Mouse (Mus musculus): ENCODE data around the gene Gm27027.

Gene Gm27027

GRCm38 (mm10) chr2:93944099-93944498, 52.1 kb downstream of the Gm27027 start:
- no peak for ATAC-seq (ENCODE audit: insufficient number of reproducible peaks, low FRiP score, low TSS enrichment)

GRCm38 (mm10) chr2:93941670-93942069, 54.5 kb downstream of the Gm27027 start:
- ATAC-seq (ENCODE audit: insufficient number of reproducible peaks, low FRiP score, low TSS enrichment): no peak

GRCm38 (mm10) chr2:93938534-93938933, 57.6 kb downstream of the Gm27027 start:
- no peak for ATAC-seq (ENCODE audit: insufficient number of reproducible peaks, low FRiP score, low TSS enrichment)

GRCm38 (mm10) chr2:93928866-93929265, 67.3 kb downstream of the Gm27027 start:
- ATAC-seq (ENCODE audit: insufficient number of reproducible peaks, low FRiP score, low TSS enrichment): no peak

- no peak for ATAC-seq (ENCODE audit: insufficient number of reproducible peaks, low FRiP score, low TSS enrichment)
Measured at GRCm38 (mm10) chr2:93927701-93928437, 68.3 kb downstream of the Gm27027 start.

GRCm38 (mm10) chr2:93926141-93926540, 70.0 kb downstream of the Gm27027 start:
- ATAC-seq (ENCODE audit: insufficient number of reproducible peaks, low FRiP score, low TSS enrichment): no peak

- ATAC-seq (ENCODE audit: insufficient number of reproducible peaks, low FRiP score, low TSS enrichment): no peak
Measured at GRCm38 (mm10) chr2:93919093-93919492, 77.1 kb downstream of the Gm27027 start.

GRCm38 (mm10) chr2:93913552-93913951, 82.6 kb downstream of the Gm27027 start:
- no peak for ATAC-seq (ENCODE audit: insufficient number of reproducible peaks, low FRiP score, low TSS enrichment)

GRCm38 (mm10) chr2:93911942-93912341, 84.2 kb downstream of the Gm27027 start:
- ATAC-seq (ENCODE audit: insufficient number of reproducible peaks, low FRiP score, low TSS enrichment): no peak

GRCm38 (mm10) chr2:93909716-93910115, 86.4 kb downstream of the Gm27027 start:
- no peak for ATAC-seq (ENCODE audit: insufficient number of reproducible peaks, low FRiP score, low TSS enrichment)

GRCm38 (mm10) chr2:93907519-93908294, 88.4 kb downstream of the Gm27027 start:
- no peak for ATAC-seq (ENCODE audit: insufficient number of reproducible peaks, low FRiP score, low TSS enrichment)
